Mouse (Mus musculus) heart, embryonic 16.5 days (tissue): ENCODE data around the gene Ncoa3. TPM values are rescaled to one million over a fixed set of nuclear protein-coding genes. Genes with fewer than 3 reads are reported as not detected.
"Not testable (repeated sequence)": the region's sequence is repeated elsewhere in the genome, so short reads cannot be mapped to it uniquely, and the experiment has no call there.

ENCODE experiments used
- ATAC-seq: fragments of 200-750 bp; cut with Nextera tagmentation; replicated peaks from 2 replicates; pipeline ENCODE4 v1.8.0; 2017; ENCODE audit warnings: moderate number of reproducible peaks; ENCODE audit not compliant: insufficient read depth, low FRiP score; ENCODE audit errors: extremely low read depth
- H3K27ac ChIP-seq: fragments of 300-500 bp; sonication (generic); 2 replicates; pipeline ENCODE4 v1.5.1; 2014; ENCODE audit warnings: mild to moderate bottlenecking, low read length, control low read depth, moderate library complexity
- H3K27me3 ChIP-seq: fragments of 300-500 bp; sonication (generic); 2 replicates; pipeline ENCODE4 v1.6.1; 2014; ENCODE audit warnings: low read length, mixed read lengths; ENCODE audit not compliant: control insufficient read depth, insufficient read depth
- H3K36me3 ChIP-seq: fragments of 300-500 bp; sonication (generic); 2 replicates; pipeline ENCODE4 v1.6.1; 2014; ENCODE audit not compliant: control insufficient read depth, insufficient read depth
- H3K4me1 ChIP-seq: fragments of 300-500 bp; sonication (generic); 2 replicates; pipeline ENCODE4 v1.6.1; 2014; ENCODE audit warnings: low read length, mixed read lengths; ENCODE audit not compliant: control insufficient read depth, insufficient read depth
- H3K4me2 ChIP-seq: fragments of 300-500 bp; sonication (generic); 2 replicates; pipeline ENCODE4 v1.6.1; 2014; ENCODE audit warnings: low read depth, mild to moderate bottlenecking, control low read depth, low read length
- H3K4me3 ChIP-seq: fragments of 300-500 bp; sonication (generic); 2 replicates; pipeline ENCODE4 v1.5.1; 2014; ENCODE audit warnings: mild to moderate bottlenecking, control low read depth, low read length
- H3K9ac ChIP-seq: fragments of 300-500 bp; sonication (generic); 2 replicates; pipeline ENCODE4 v1.6.1; 2014; ENCODE audit warnings: low read length, control low read depth
- H3K9me3 ChIP-seq: fragments of 300-500 bp; sonication (generic); replicated peaks from 2 replicates; pipeline ENCODE4 v1.6.1; 2016; ENCODE audit warnings: low read length; ENCODE audit not compliant: control insufficient read depth
- WGBS: fragments of 180-500 bp; shearing (Covaris S2); extraction: QIAGEN DNeasy Blood & Tissue Kit; methylation state at CpG from one replicate; pipeline ENCODE4 v1.1.7; 2014; 5-methylcytosine and 5-hydroxymethylcytosine counted together
- polyA plus RNA-seq: library from polyadenylated mRNA; unstranded; fragments of >200 nt; fragmentation: Nextera tagmentation; extraction: Ambion mirVana; gene quantifications from 2 replicates; pipeline ENCODE4 v1.2.1, GENCODE M21; 2015

The Ncoa3 gene
- polyA plus RNA-seq, 1 experiment from 2014 or later, result 9.5 TPM

GRCm38 (mm10) chr2:166079231-166079630 lies 86.8 kb downstream of the Ncoa3 start:
- ATAC-seq, result no peak
- Histone ChIP-seq H3K4me3 (no peak overlapping the region), H3K9ac (no peak overlapping the region), H3K4me2 (no peak overlapping the region), H3K27me3 (no peaks in the 10 kb centered on the region), H3K9me3 (no peaks in the 10 kb centered on the region), H3K27ac (no peak overlapping the region; the same call in 1 of the 2 replicates), H3K4me1 (peaks cover 40% of the 10 kb centered on the region), H3K36me3 (peaks cover 9% of the 10 kb centered on the region)
- WGBS, result 89% methylated on average over 14 of the region's 14 CpGs

GRCm38 (mm10) chr2:166079961-166080885 lies 87.8 kb downstream of the Ncoa3 start:
- ATAC-seq, result peak; percentile 88
- no peaks in the 10 kb centered on the region for H3K27me3 ChIP-seq
- H3K9me3 ChIP-seq, result no peaks in the 10 kb centered on the region
- peaks cover 9% of the 10 kb centered on the region for H3K36me3 ChIP-seq
- peak overlapping the region; percentile 77 for H3K9ac ChIP-seq
- peak overlapping the region; percentile 66 for H3K4me2 ChIP-seq
- H3K27ac ChIP-seq, result peak overlapping the region; percentile 99
- 32% methylated on average over 17 of the region's 17 CpGs for WGBS
- H3K4me1 ChIP-seq, result peaks cover 37% of the 10 kb centered on the region
- peak overlapping the region; percentile 49 for H3K4me3 ChIP-seq

GRCm38 (mm10) chr2:166080967-166081750 lies 88.7 kb downstream of the Ncoa3 start:
- WGBS, result 54% methylated on average over 21 of the region's 21 CpGs
- Histone ChIP-seq H3K9me3 (no peaks in the 10 kb centered on the region), H3K27ac (peak overlapping the region; percentile 99), H3K9ac (peak overlapping the region; percentile 77), H3K4me1 (peaks cover 36% of the 10 kb centered on the region), H3K4me2 (peak overlapping the region; percentile 66), H3K36me3 (peaks cover 10% of the 10 kb centered on the region), H3K27me3 (no peaks in the 10 kb centered on the region), H3K4me3 (peak overlapping the region; percentile 49)
- ATAC-seq, result peak; percentile 89

GRCm38 (mm10) chr2:166082193-166082592 lies 89.8 kb downstream of the Ncoa3 start:
- H3K4me3 ChIP-seq, result no peak overlapping the region
- no peak overlapping the region for H3K9ac ChIP-seq
- no peak overlapping the region for H3K4me2 ChIP-seq
- H3K27ac ChIP-seq, result peak overlapping the region; percentile 99
- no peaks in the 10 kb centered on the region for H3K9me3 ChIP-seq
- ATAC-seq, result no peak
- no peaks in the 10 kb centered on the region for H3K27me3 ChIP-seq
- peaks cover 34% of the 10 kb centered on the region for H3K4me1 ChIP-seq
- peaks cover 15% of the 10 kb centered on the region for H3K36me3 ChIP-seq
- WGBS, result 42% methylated on average over 5 of the region's 5 CpGs

GRCm38 (mm10) chr2:166082661-166083060 lies 90.2 kb downstream of the Ncoa3 start:
- Histone ChIP-seq H3K4me2 (no peak overlapping the region), H3K27me3 (no peaks in the 10 kb centered on the region), H3K9ac (no peak overlapping the region), H3K4me1 (peaks cover 34% of the 10 kb centered on the region), H3K4me3 (no peak overlapping the region), H3K27ac (peak overlapping the region; percentile 43), H3K36me3 (peaks cover 15% of the 10 kb centered on the region), H3K9me3 (no peaks in the 10 kb centered on the region)
- no peak for ATAC-seq
- WGBS, result 80% methylated on average over 10 of the region's 10 CpGs

- WGBS, result 74% methylated on average over 9 of the region's 9 CpGs
- H3K4me2 ChIP-seq, result no peak overlapping the region
- no peak overlapping the region for H3K9ac ChIP-seq
- H3K9me3 ChIP-seq, result no peaks in the 10 kb centered on the region
- peaks cover 34% of the 10 kb centered on the region for H3K4me1 ChIP-seq
- no peak overlapping the region for H3K27ac ChIP-seq
- H3K27me3 ChIP-seq, result no peaks in the 10 kb centered on the region
- no peak for ATAC-seq
- peaks cover 11% of the 10 kb centered on the region for H3K36me3 ChIP-seq
- H3K4me3 ChIP-seq, result no peak overlapping the region
Observed at GRCm38 (mm10) chr2:166083542-166084031, 91.2 kb downstream of the Ncoa3 start.

GRCm38 (mm10) chr2:166084111-166084510 lies 91.7 kb downstream of the Ncoa3 start:
- H3K9me3 ChIP-seq, result no peaks in the 10 kb centered on the region
- ATAC-seq, result no peak
- WGBS, result 82% methylated on average over 7 of the region's 7 CpGs
- peaks cover 34% of the 10 kb centered on the region for H3K4me1 ChIP-seq
- no peaks in the 10 kb centered on the region for H3K27me3 ChIP-seq
- H3K4me3 ChIP-seq, result no peak overlapping the region
- H3K27ac ChIP-seq, result no peak overlapping the region
- no peak overlapping the region for H3K4me2 ChIP-seq
- peaks cover 12% of the 10 kb centered on the region for H3K36me3 ChIP-seq
- no peak overlapping the region for H3K9ac ChIP-seq

GRCm38 (mm10) chr2:166084964-166085363 lies 92.5 kb downstream of the Ncoa3 start:
- not testable (repeated sequence) for H3K4me2 ChIP-seq, H3K9me3 ChIP-seq, H3K27ac ChIP-seq, H3K4me3 ChIP-seq, H3K9ac ChIP-seq, H3K27me3 ChIP-seq, ATAC-seq
- Histone ChIP-seq H3K4me1 (peaks cover 35% of the 10 kb centered on the region), H3K36me3 (peaks cover 16% of the 10 kb centered on the region)
- 42% methylated on average over 6 of the region's 6 CpGs for WGBS
